Mouse (Mus musculus) kidney, embryonic 14.5 days (tissue): Measurements from ENCODE around the gene Gsk3b. TPM values are rescaled to one million over a fixed set of nuclear protein-coding genes. Genes with fewer than 3 reads are reported as not detected.
A peak's percentile ranks its signal among the peaks of the same experiment; 100 is the strongest.

Source experiments
- ATAC-seq: fragments of 200-750 bp; cut with Nextera tagmentation; 2 replicates; pipeline ENCODE4 v1.8.0; 2017; ENCODE audit warnings: moderate number of reproducible peaks, mild to moderate bottlenecking, moderate TSS enrichment, moderate library complexity; ENCODE audit not compliant: low FRiP score, low TSS enrichment
- H3K27ac ChIP-seq: fragments of 300-500 bp; sonication (generic); 2 replicates; pipeline ENCODE4 v1.5.1; 2014; ENCODE audit warnings: low read depth, mild to moderate bottlenecking, low read length, moderate library complexity, mixed read lengths
- H3K27me3 ChIP-seq: fragments of 300-500 bp; sonication (generic); 2 replicates; pipeline ENCODE4 v1.6.1; 2014; ENCODE audit warnings: mild to moderate bottlenecking, low read length; ENCODE audit not compliant: control insufficient read depth, insufficient read depth
- H3K36me3 ChIP-seq: fragments of 300-500 bp; sonication (generic); 2 replicates; pipeline ENCODE4 v1.6.1; 2014; ENCODE audit warnings: low read length, mixed read lengths; ENCODE audit not compliant: control insufficient read depth, insufficient read depth
- H3K4me1 ChIP-seq: fragments of 300-500 bp; sonication (generic); 2 replicates; pipeline ENCODE4 v1.6.1; 2014; ENCODE audit warnings: low read length, mixed read lengths; ENCODE audit not compliant: control insufficient read depth, insufficient read depth
- H3K4me2 ChIP-seq: fragments of 300-500 bp; sonication (generic); replicated peaks from 2 replicates; pipeline ENCODE4 v1.6.1; 2014; ENCODE audit warnings: low read depth, mild to moderate bottlenecking, low read length
- H3K4me3 ChIP-seq: fragments of 300-500 bp; sonication (generic); 2 replicates; pipeline ENCODE4 v1.5.1; 2014; ENCODE audit warnings: mild to moderate bottlenecking, low read length
- H3K9ac ChIP-seq: fragments of 300-500 bp; sonication (generic); 2 replicates; pipeline ENCODE4 v1.6.1; 2014; ENCODE audit warnings: low read depth, mild to moderate bottlenecking, low read length, moderate library complexity
- H3K9me3 ChIP-seq: fragments of 300-500 bp; sonication (generic); 2 replicates; pipeline ENCODE4 v1.6.1; 2016; ENCODE audit warnings: low read length; ENCODE audit not compliant: control insufficient read depth
- WGBS: fragments of 180-500 bp; shearing (Covaris S2); extraction: QIAGEN DNeasy Blood & Tissue Kit; methylation state at CpG from one replicate; pipeline ENCODE4 v1.1.7; 2014; 5-methylcytosine and 5-hydroxymethylcytosine counted together
- polyA plus RNA-seq: library from polyadenylated mRNA; unstranded; fragments of >200 nt; fragmentation: Nextera tagmentation; extraction: Ambion mirVana; gene quantifications from 2 replicates; pipeline ENCODE4 v1.2.1, GENCODE M21; 2014

The Gsk3b gene
- polyA plus RNA-seq, 1 experiment from 2014 or later = 82.6 TPM

DNA sequence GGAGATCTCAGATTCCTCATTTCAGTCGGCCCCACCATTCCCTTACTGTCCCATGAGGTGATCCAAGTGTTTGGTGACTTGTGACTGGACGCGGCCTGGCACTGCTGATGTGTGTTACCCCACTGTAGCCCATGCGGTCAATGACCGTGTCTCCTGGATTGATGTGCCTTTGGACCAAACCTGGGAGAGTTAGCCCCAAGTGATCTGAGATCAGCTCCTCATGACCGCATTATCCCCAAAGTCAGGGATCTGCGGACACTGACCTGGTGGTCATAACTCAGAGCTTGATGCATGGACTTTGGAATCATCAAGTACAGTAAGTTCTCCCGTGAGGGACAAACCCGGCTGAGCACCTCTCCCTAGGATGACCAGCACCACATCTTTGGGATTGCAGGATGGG lies 167.1 kb downstream of the Gsk3b start:
- no peak overlapping the region for H3K4me3 ChIP-seq
- no peaks in the 10 kb centered on the region for H3K4me1 ChIP-seq
- no peak overlapping the region for H3K27ac ChIP-seq
- H3K9me3 ChIP-seq = no peaks in the 10 kb centered on the region
- H3K9ac ChIP-seq = no peak overlapping the region
- no peaks in the 10 kb centered on the region for H3K27me3 ChIP-seq
- no peak overlapping the region for H3K4me2 ChIP-seq
- H3K36me3 ChIP-seq = no peaks in the 10 kb centered on the region
- no peak for ATAC-seq
- 93% methylated on average over 9 of the region's 9 CpGs for WGBS

DNA sequence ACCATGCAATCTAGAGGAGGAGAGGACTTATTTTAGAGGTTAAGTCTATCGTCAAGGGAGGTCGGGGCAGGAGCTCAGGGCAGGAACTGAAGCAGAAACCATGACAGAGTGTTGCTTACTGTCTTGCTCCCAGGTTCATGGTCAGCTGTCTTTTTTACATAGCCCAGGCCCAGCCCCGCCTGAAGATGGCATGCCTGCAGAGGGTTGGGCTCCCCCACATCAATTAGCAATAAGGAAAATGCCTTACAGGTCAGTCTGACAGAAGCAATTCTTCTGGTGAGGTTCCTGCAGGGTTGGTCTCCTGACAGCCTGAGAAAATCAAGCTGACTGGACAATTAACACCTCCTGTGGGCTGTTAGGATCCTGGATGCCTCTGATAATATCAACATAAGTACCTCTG lies 182.8 kb downstream of the Gsk3b start:
- no peak for ATAC-seq
- H3K27me3 ChIP-seq = no peaks in the 10 kb centered on the region
- H3K9me3 ChIP-seq = no peaks in the 10 kb centered on the region
- H3K27ac ChIP-seq = no peak overlapping the region
- H3K9ac ChIP-seq = no peak overlapping the region
- H3K4me1 ChIP-seq = no peaks in the 10 kb centered on the region
- 33% methylated on average over 3 of the region's 3 CpGs for WGBS
- H3K4me3 ChIP-seq = no peak overlapping the region
- no peak overlapping the region for H3K4me2 ChIP-seq
- H3K36me3 ChIP-seq = no peaks in the 10 kb centered on the region

DNA sequence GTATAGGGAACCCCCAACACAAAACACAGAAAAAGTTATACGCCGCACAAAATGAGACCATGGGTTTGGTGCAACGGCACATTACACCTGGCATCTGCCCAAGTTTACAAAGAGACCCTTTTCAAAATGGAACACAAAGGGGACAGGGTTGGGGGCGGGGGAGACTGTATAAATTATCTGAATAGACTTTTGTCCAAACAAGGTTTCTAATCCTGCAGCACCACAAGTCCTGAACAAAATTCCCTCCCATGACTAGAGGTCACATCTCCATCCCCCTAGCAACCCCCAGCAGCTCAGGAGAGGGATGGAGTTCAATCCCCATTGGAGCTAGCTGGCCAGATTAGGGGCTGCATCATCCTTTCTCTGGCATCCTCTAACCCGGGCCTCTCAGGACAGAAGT lies 183.7 kb downstream of the Gsk3b start:
- 76% methylated on average over 5 of the region's 5 CpGs for WGBS
- H3K4me3 ChIP-seq = no peak overlapping the region
- no peaks in the 10 kb centered on the region for H3K9me3 ChIP-seq
- no peak for ATAC-seq
- no peak overlapping the region for H3K4me2 ChIP-seq
- no peak overlapping the region for H3K9ac ChIP-seq
- no peaks in the 10 kb centered on the region for H3K4me1 ChIP-seq
- H3K27ac ChIP-seq = no peak overlapping the region
- H3K27me3 ChIP-seq = no peaks in the 10 kb centered on the region
- no peaks in the 10 kb centered on the region for H3K36me3 ChIP-seq

DNA sequence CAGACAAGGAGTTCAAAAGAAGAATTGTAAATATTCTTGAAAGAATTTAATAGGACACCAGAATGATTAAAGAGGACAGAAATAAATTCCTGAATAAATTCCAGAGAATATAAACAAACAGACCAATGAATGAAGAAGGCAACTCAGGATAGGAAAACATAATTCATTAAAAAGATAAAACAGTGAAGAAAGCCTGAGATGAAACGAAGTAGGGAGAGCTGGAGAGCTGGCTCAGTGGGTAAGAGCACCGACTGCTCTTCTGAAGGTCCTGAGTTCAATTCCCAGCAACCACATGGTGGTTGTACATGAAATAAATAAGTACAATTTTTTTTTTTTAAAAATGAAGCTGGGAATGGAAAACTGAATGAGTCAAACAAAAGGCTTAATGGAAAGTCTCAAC lies 185.9 kb downstream of the Gsk3b start:
- Histone ChIP-seq H3K27ac (no peak overlapping the region), H3K4me1 (no peaks in the 10 kb centered on the region), H3K36me3 (no peaks in the 10 kb centered on the region), H3K4me3 (no peak overlapping the region), H3K27me3 (no peaks in the 10 kb centered on the region), H3K9me3 (no peaks in the 10 kb centered on the region), H3K4me2 (no peak overlapping the region), H3K9ac (no peak overlapping the region)
- 65% methylated on average over 2 of the region's 2 CpGs for WGBS
- ATAC-seq = no peak

DNA sequence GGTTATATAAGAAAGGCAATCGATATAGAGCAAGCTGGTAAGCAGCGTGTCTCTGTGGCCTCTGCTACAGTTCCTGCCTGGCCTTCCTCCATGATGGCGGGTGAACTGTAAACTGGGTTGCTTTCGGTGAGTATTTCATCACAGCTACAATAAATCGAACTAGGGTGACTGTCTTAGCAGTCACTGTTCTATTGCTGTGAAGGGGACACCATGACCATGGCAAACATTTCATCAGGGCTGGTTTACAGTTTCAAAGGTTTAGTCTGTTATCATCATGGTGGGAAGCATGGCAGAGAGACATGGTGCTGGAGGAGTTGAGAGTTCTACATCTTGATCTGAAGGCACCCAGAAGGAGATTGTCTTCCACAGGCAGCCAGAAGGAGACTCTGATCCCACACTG lies 191.0 kb downstream of the Gsk3b start:
- no peaks in the 10 kb centered on the region for H3K27me3 ChIP-seq
- H3K4me3 ChIP-seq = no peak overlapping the region
- no peaks in the 10 kb centered on the region for H3K36me3 ChIP-seq
- 86% methylated on average over 5 of the region's 5 CpGs for WGBS
- H3K9me3 ChIP-seq = no peaks in the 10 kb centered on the region
- H3K9ac ChIP-seq = no peak overlapping the region
- no peaks in the 10 kb centered on the region for H3K4me1 ChIP-seq
- ATAC-seq = no peak
- no peak overlapping the region for H3K4me2 ChIP-seq
- H3K27ac ChIP-seq = no peak overlapping the region

DNA sequence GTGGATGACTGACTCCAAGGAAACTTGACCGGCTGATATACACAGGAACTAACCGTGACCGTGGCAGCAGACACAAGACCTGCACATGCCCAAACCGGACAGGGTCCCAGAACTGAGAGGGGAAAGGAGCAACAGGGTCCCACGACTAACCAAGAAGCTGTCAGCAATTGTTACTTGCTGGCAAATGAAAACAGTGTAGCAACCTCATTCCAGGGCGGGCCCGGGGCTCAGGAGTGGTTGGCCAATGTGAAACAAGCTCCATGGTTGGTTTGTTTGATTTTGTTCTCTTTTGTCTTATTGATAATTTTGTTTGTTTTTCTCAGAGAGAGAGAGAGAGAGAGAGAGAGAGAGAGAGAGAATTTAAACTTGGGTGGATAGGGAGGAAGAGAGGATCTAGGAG lies 192.2 kb downstream of the Gsk3b start:
- 80% methylated on average over 7 of the region's 7 CpGs for WGBS
- H3K9ac ChIP-seq = no peak overlapping the region
- no peak for ATAC-seq
- no peaks in the 10 kb centered on the region for H3K9me3 ChIP-seq
- no peaks in the 10 kb centered on the region for H3K27me3 ChIP-seq
- H3K27ac ChIP-seq = no peak overlapping the region
- no peaks in the 10 kb centered on the region for H3K4me1 ChIP-seq
- H3K4me3 ChIP-seq = no peak overlapping the region
- H3K36me3 ChIP-seq = no peaks in the 10 kb centered on the region
- no peak overlapping the region for H3K4me2 ChIP-seq

GRCm38 (mm10) chr16:38282559-38283160 lies 193.9 kb downstream of the Gsk3b start:
- H3K27ac ChIP-seq = no peak overlapping the region
- H3K36me3 ChIP-seq = no peaks in the 10 kb centered on the region
- WGBS = 79% methylated on average over 7 of the region's 7 CpGs
- H3K9ac ChIP-seq = no peak overlapping the region
- H3K9me3 ChIP-seq = no peaks in the 10 kb centered on the region
- no peak for ATAC-seq
- no peaks in the 10 kb centered on the region for H3K4me1 ChIP-seq
- no peak overlapping the region for H3K4me3 ChIP-seq
- H3K4me2 ChIP-seq = no peak overlapping the region
- no peaks in the 10 kb centered on the region for H3K27me3 ChIP-seq

DNA sequence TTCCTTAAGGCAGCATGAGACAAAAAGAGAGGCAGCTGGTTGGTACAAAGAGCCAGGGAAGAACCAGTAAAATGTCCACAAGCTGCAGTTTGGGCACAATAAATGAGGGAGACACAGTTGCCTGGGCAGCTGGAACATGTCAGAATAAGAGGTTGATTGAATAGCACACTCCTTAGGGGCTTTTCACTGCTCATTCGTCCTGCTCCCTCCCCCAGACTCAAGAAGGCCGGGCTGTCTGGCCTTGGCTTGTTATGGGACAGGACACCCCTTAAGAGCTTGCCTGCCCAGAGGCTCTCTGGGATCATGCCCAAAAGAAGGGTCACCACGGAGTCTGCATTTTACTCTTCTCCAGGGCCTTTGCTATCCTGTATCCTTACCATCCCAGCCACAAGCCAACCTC lies 194.5 kb downstream of the Gsk3b start:
- Histone ChIP-seq H3K4me2 (no peak overlapping the region), H3K4me1 (no peaks in the 10 kb centered on the region), H3K36me3 (no peaks in the 10 kb centered on the region), H3K9ac (no peak overlapping the region), H3K27ac (no peak overlapping the region), H3K27me3 (no peaks in the 10 kb centered on the region), H3K4me3 (no peak overlapping the region), H3K9me3 (no peaks in the 10 kb centered on the region)
- 14% methylated on average over 3 of the region's 3 CpGs for WGBS
- ATAC-seq = peak; percentile 73; the same call in 1 of the 2 replicates

DNA sequence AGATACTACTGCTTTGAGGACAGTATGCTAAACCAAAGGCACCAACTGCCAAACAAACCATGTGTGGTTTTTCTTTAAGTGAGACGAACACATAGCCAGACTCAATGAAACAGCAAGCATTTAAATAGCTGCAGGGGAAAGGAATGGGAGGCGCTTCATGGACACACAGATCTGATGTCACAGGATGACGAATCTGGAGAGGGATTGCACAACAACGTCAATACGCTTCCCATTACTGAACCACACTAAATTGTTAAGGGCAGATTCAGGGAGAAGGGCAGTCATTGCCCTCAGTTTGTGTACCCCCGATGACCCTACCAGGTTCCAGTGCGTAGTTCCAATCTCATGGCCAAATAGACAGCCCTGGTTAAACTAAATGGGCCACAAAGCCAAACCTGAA lies 197.0 kb downstream of the Gsk3b start:
- 74% methylated on average over 7 of the region's 7 CpGs for WGBS
- Histone ChIP-seq H3K4me3 (no peak overlapping the region), H3K9me3 (no peaks in the 10 kb centered on the region)

More for the DNA sequence above, 197.0 kb downstream of the Gsk3b start:
- H3K27ac ChIP-seq = no peak overlapping the region
- H3K9ac ChIP-seq = no peak overlapping the region
- H3K27me3 ChIP-seq = no peaks in the 10 kb centered on the region
- no peak overlapping the region for H3K4me2 ChIP-seq
- no peaks in the 10 kb centered on the region for H3K36me3 ChIP-seq
- no peaks in the 10 kb centered on the region for H3K4me1 ChIP-seq
- no peak for ATAC-seq
